Mouse (Mus musculus): ENCODE measurements around the gene Babam2.

Gene Babam2

DNA sequence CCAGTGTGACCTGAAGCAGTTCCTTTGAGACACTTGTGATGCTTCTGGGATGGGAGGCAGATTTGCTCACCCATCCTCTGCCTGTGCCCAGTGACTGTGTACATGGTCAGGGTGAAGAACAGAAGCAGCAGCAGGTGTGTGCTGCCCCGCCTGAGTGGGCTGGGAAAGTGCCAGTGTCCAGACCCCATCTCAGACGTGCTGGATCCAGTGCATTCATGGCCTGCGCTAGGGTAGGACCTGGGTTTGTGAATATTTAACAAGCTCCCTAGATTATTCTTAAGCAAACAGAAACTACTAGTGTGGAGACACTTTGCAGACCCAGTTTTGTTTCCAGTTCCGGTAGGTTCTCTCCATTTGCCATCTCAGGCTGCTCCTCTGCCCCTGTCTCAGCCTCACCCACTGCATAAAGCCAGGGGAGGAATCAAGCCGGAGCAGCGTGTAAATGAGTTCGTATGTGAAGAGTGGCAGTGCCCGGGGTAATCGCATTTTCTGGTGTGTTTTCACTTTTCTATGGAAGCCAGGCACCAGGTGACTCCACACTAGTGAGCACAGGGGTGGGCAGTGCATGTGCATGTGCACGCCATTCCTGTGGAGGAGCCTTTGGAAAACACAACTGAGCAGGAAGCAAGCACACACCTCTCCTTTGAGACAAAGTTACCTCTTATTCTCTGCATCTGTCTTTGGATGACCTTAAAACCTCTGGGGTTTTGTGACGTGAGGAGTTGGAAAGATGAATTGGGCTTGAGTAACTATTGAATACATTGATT, 290.2 kb downstream of the Babam2 start:
- DNase-seq (ENCODE audit: low spot score in 2 of 2) = no peak

- no peak for DNase-seq (ENCODE audit: low spot score in 2 of 2)
Observed at GRCm38 (mm10) chr5:31997189-31997954, 299.9 kb downstream of the Babam2 start.

DNA sequence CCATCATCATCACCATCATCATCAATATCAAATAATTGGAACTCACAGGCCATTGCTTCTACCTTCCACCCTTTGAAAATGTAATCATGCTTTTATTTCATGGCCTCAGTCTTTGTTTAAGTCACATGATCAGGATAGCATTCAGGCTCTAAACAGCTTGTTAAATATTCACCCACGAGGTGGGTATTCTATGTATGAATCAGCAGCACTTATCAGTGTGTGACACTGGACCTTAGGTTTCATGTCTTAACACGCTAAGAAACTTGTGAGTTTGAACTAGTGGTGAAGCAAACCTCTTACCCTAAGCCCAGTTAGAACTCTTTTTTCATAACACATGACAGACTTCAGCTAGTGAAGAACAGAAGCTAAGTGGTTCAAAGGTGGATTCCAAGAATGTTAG, 301.3 kb downstream of the Babam2 start:
- DNase-seq (ENCODE audit: low spot score in 2 of 2) = no peak

DNA sequence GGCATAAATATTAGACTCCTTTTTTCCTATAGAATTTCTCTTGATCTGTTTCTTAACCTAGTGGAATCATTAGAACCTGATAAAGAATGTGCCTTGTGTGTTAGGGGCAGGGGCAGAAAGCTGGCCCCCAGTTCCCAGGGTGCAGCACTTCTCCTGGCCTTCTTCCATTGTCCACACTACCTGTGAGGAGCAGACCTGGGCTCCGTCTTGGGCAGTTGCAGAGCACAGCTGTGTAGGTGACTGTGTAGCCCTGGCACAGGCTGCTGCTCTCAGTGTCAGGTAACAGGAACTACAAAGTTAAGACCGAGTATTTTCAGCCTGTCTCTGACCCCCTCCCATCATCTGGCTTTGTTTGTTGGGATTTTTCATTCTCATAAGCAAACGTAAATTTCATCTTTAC, 302.6 kb downstream of the Babam2 start:
- DNase-seq (ENCODE audit: low spot score in 2 of 2) = no peak

DNA sequence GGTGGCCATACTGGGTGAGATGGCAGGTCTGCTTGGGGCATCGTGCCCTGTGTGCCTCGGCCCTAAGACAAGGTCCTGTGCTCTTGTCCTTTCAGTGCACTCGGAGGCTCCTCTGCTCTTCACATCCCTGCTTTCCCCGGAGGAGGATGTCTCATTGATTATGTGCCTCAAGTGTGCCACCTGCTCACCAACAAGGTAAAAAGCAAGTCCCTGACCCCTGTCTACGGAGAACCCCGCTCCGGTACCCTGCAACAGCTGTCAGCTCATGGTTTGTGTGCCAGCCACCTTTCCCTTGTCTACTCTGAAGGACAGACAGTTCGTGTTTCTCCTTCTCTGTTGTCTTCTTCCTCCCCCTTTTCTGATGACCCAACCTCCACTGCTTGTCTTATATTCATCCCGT, 303.8 kb downstream of the Babam2 start:
- DNase-seq (ENCODE audit: low spot score in 2 of 2) = no peak

- DNase-seq (ENCODE audit: low spot score in 2 of 2) = no peak
Observed at GRCm38 (mm10) chr5:32001771-32002170, 304.3 kb downstream of the Babam2 start.

DNA sequence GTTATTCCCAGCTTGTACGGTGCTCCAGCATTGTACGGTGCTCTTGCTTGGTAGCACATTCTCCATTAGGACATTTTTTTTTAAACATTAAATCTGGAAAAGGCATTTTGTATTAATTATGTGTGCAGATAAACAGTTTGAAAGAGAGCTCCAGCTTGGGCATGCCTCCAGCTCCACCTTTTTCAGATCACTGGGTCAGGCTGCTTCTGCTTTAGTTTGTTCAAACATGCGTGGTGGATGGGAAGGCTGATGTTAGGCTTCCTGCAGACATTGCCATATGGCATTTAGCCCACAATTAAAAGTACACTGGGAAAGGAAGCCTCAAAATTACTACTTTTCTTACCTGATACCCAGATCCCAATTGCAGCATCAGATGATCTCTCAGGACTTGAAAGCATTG, 310.9 kb downstream of the Babam2 start:
- DNase-seq (ENCODE audit: low spot score in 2 of 2) = no peak

- DNase-seq (ENCODE audit: low spot score in 2 of 2) = peak in 1 of 2 experiments; percentile 39
Observed at GRCm38 (mm10) chr5:32010056-32010455, 312.6 kb downstream of the Babam2 start.

DNA sequence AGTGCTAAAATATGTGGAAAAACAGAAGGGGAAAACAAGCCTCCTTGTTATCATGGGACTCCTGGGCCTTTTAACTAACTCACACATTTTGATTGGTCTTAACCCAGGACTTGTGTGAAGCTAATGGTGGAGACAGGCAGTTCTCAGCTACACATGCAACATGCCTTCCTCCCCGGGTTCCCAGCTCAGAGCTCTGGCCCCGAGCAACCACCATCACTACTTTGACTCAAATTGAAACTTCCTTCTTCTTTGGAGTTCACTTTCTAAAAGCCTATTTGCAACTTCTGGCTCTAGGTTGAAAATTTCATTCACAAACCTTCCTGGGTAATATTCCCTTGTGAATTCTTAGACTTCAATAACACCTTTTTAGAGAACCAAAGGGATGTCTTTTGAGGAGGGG, 315.6 kb downstream of the Babam2 start:
- DNase-seq (ENCODE audit: low spot score in 2 of 2) = no peak

DNA sequence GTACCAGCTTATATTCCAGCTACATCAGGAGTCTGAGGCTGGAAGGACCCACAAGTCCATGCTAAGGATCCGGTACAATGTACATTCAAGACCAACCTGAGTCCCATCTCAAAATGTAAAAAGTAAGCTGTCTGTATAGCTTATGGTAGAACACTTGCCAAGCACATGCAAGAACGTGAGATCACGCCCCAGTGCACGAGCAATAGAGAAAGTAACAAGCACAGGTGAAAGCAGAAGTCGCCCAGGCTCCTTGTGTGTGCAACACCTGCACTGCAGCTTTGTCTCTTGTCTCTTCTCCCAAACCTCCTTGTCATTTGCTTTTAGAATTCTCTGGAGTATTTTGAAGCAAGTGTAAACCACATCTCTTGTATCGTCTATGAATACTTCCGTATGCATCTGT, 317.3 kb downstream of the Babam2 start:
- no peak for DNase-seq (ENCODE audit: low spot score in 2 of 2)

GRCm38 (mm10) chr5:32015949-32016478, 318.5 kb downstream of the Babam2 start:
- no peak for DNase-seq (ENCODE audit: low spot score in 2 of 2)

DNA sequence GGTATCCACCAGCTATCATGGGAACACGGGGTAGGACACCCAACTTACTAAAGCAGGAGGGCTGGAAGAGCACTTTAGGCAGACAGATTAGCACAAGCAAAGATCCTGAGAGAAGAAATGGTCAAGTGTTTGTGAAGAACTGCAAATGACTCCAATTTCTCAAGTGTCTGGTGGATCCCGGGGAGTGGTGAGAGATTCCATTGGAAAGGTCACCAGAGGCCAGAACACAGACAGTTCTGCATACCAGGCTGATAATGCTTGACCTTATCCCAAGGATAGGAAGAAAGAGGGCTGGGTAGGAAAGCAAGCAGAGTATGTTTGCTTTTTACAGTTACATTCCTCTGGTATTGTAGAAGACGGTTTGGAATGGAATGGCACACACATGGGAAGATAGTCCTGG, 320.2 kb downstream of the Babam2 start:
- DNase-seq (ENCODE audit: low spot score in 2 of 2) = no peak

GRCm38 (mm10) chr5:32018276-32018675, 320.8 kb downstream of the Babam2 start:
- no peak for DNase-seq (ENCODE audit: low spot score in 2 of 2)

DNA sequence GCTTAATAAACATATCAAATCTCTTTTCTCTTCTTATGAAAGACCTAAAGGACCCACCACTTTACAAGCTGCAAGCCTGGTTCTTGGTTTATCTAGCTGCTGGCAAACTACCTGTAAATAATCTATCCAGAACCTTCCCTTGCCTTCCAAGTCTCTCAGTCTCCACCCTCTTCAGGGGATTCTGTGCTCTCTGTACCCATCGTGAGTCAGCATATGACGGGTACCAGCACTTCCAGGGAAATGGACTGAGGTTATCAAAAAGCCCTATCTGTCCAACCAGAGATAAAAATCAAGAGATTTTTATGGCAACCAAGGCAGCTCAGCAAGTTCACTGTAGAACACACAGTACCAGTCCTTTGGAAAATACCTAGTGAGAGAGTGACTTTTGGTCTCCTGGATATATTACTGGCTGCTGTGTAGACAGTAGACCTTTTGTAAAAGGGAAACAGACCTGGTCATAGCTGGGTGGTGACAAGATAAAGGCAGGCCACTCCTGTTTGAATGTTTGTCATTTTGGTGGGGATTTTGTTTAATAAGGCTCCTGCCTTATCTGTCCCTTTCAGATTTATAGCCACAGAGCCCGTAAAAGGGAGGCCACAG, 332.4 kb downstream of the Babam2 start:
- DNase-seq (ENCODE audit: low spot score in 2 of 2) = no peak

DNA sequence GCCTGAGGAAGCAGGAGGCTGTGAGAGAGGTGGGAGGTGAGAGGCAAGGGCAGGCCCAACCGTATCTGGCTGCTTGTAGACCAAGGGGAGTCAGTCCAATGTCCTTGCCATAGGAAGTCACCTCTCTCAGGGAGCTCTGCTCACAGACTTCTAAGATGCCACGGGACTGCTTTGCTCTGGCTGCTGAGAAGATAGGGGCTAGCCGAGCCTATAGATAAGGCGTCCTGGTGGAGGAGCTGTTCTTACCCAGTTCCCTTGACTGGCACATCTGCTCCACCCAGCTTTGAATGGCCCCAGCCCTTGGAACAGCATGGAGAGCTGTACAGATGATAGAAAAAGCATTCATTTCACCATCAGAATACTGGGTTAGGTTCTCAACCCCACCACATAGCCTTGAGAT, 335.7 kb downstream of the Babam2 start:
- no peak for DNase-seq (ENCODE audit: low spot score in 2 of 2)

GRCm38 (mm10) chr5:32033621-32034020, 336.1 kb downstream of the Babam2 start:
- DNase-seq (ENCODE audit: low spot score in 2 of 2) = no peak

DNA sequence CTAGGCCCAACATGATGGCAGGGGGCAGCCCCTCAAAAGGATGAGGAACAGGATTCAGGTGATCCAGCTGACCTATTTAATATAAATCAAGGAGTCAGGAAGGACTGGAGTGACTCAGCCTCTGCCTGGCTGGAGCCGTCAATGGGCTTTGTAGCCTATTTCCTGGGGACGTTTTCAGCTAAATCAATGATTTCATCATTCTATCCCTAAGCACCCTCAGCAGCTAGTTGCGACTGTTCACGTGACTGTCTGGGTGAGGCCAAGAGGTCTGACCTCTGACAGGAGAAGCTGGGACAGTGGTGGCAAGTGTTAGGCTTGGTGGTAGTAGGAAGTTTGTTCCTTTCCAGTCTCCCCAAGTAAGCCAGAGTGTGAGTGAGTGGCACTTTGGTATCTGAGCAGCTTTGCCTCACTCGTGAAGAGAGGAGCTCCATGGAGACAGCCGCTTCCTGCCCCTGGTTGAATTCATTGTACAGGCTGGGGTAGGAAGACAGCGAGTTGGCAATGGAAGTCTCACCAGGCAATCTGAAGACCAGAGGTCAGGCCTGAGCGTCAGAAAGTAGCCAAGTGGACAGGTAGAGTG, 337.1 kb downstream of the Babam2 start:
- no peak for DNase-seq (ENCODE audit: low spot score in 2 of 2)

DNA sequence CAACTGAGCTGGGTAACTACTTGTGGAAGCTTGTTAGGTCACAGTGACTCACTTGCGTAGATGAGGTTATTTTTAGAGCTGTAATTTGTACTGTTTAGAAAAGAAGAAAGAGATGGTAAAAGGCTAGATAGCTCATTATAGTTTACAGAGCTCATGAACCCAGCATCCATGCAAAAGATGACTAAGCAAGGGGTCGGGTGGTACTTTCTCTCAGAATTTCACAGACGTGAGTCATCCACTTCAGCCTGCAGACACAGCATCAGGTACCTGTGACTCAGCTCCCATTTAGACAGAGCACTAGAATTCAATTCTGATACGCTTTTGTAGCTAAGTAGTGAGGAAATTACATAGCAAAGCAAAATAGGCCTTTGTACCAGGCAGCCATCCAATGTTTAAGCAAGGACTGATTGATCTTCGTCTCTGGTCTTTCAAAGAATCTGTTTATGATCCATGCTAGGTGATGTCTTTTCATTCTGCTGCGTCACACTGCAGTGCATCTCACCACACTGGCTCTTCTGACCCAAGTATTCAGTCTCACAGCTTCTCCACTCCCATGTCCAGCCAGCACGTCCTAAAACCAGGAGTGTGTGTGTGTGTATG, 338.3 kb downstream of the Babam2 start:
- DNase-seq (ENCODE audit: low spot score in 2 of 2) = peak; percentile 32 to 51

DNA sequence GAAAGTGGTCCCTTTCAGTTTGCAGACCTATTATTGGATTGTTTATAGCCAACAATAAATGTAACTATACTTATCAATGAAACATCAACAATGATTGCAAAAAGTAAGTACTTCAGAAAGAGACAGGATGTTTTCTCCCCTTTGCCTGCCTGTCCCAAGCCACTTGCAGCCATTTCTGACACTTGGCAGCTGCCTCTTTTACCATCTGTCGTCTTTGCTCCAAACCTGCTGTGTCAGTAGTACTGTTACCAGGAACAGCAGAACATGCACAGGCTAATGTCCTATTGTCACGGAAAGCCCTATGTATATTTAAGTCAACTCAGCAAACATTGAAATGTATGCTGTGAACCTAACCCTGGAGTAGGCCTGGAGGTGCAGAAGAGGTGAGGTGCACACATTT, 339.4 kb downstream of the Babam2 start:
- no peak for DNase-seq (ENCODE audit: low spot score in 2 of 2)

DNA sequence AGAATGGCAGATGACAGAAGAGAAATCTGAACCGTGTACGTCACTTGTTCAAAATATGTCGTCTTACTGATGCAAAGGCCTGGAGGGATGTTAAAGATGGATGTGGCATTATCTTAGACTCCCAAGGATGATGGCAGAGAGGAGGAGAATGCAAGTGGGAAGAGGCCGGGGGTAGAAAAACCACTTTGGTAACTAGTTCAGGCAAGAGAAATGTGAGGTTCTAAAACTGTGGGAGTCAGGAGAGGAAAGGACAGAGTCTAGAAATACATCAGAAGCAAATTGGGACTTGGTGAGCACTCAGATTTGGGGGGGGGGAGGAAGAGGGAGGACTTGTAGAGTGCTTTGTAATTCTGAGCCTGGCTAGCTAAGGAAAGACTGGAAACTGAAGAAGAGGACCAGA, 340.1 kb downstream of the Babam2 start:
- DNase-seq (ENCODE audit: low spot score in 2 of 2) = no peak

DNA sequence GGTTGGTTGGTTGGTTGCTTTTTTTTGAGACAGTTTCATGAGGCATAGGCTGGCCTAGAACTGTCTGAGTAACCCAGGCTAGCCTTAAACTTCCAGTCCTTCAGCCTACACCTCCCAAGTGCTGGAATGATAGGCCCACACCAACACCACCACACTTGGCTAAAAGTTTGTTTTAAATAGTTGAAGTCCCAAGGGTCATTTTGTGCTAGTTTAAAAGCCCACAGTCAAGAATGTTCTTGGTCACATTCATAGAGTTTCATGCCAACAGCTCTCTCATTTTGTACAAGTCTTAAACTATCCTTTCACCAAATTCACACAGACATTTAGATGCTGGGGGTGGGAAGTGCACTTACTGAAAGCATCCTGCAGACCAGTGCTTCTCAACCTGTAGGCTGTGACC, 341.5 kb downstream of the Babam2 start:
- DNase-seq (ENCODE audit: low spot score in 2 of 2) = no peak

- DNase-seq (ENCODE audit: low spot score in 2 of 2) = no peak
Observed at GRCm38 (mm10) chr5:32039511-32039910, 342.0 kb downstream of the Babam2 start.

Measured in right cerebral cortex, postnatal 36 days (tissue).